Mouse (Mus musculus): ENCODE results near the gene Wnt10a.
"Not testable (repeated sequence)": the region's sequence is repeated elsewhere in the genome, so short reads cannot be mapped to it uniquely, and the experiment has no call there.

The Wnt10a gene

GRCm38 (mm10) chr1:74816612-74817199 is 25.4 kb downstream of the Wnt10a start:
- DNase-seq: peak; percentile 81 to 83

GRCm38 (mm10) chr1:74817219-74817618 is 25.9 kb downstream of the Wnt10a start:
- no peak for DNase-seq

GRCm38 (mm10) chr1:74818509-74818908 is 27.2 kb downstream of the Wnt10a start:
- no peak for DNase-seq

GRCm38 (mm10) chr1:74823598-74823997 is 32.3 kb downstream of the Wnt10a start:
- not testable (repeated sequence) for DNase-seq

DNA sequence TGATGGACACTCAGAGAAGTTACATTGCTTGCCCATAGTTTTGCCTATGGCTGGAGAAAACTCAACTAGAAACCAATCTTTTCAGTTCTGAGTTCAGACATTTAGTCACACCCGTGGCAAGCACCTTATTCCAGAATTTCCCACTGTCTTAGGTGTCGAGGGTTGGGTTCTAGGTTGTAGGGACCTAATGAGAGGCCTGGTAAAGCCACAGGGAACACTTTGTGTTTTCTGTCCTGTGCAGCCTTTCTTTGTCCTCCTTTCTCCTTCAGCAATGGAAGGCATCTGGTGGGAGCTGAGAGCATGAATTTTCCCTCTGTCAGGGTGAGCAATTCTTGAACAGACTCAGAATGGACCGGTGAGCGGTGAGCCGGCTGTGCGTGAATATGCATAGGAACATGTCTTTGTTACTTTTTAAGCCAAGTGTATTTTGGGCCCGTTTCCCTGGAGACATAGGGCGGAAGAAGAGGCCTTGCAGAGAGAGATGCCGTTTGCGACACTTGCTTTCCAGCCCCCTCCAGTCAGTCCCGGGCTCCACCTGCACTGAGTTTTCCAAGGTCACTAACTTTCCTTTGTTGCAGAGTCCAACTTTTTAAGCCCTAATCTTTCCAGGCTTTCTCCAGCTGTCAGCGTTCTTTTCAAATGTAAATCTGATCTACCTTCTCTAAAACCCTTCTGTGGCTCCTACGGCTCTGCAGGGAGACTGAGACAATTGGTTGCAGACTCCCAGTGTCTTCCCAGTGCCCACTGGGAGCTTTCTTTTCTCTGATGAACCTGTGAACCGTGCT is 33.4 kb downstream of the Wnt10a start:
- no peak for DNase-seq

DNA sequence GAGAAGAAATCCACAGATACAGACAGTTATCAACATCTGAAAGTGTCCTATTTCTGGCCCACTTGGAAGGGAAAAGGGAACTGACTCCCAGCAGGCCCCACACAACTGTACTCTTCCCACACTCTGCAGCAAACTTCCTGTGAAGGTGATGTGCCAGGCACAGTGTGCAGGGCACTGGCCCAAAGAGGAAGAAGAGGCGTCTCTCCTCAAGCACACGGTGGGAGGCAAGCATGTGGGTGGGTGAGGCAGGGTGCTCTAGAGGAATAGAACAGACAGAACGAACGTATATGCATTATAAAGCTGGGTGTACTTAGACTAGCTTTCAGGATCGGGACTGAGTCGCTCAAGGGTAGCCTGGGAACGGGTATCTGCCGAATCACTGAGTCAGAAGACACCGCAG is 38.7 kb downstream of the Wnt10a start:
- no peak for DNase-seq

DNA sequence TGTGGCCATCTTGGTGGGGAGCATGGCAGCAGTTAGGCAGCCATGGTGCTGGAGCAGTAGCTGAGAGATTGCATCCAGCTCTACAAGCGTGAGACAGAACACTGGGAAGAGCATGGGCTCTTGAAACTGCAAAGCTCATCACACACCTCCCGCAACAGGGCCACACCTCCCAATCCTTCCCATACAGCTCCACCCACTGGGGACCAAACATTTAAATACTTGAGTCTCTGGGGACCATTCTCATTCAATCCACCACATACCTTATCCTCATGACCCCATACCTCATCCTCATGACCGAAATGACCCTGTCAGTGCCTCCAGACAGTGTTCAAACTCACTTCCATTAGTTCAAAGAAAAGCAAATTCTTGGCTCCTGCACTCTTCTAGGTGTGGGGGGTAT is 41.9 kb downstream of the Wnt10a start:
- DNase-seq: no peak

- no peak for DNase-seq
Observed at GRCm38 (mm10) chr1:74843090-74843489, 51.8 kb downstream of the Wnt10a start.

DNA sequence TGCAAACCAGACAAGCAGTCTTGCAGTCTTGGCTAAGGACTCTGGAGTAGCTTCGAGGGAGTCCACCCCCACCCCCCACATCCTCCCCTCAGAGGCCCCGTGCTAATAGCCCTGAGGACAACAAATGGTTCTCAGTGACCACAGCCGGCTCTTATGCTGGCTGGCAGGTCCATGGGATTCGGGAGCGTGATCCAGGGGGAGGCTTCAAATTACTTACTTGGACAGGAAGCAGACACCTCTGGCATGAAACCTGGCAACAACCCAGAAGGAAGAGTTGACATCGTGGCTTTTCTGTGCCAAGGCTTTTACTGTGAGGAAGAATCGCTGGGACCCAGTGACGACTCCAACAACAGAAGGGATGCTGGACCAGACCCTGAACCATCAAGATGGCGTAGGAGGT is 55.0 kb downstream of the Wnt10a start:
- DNase-seq: no peak

DNA sequence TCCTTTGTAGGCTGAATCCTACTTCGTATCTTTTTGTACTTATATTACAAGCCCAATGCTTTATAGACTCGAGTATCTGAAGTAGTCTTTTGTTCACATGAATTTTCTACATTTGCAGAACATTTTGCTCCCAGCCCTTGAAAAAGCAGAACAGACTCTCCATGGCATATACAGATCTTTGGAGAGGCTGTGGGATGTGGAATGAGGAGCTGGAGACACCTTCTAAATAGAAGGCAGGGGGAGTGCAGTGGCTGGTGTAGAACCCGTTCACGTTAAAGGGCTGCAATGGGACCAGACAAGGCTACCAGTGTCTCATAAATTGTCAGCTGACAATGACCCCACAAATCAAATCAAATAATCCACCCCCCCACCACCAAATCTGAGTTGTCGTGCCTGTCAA is 57.6 kb downstream of the Wnt10a start:
- no peak for DNase-seq

GRCm38 (mm10) chr1:74850251-74850650 is 58.9 kb downstream of the Wnt10a start:
- DNase-seq: no peak

DNA sequence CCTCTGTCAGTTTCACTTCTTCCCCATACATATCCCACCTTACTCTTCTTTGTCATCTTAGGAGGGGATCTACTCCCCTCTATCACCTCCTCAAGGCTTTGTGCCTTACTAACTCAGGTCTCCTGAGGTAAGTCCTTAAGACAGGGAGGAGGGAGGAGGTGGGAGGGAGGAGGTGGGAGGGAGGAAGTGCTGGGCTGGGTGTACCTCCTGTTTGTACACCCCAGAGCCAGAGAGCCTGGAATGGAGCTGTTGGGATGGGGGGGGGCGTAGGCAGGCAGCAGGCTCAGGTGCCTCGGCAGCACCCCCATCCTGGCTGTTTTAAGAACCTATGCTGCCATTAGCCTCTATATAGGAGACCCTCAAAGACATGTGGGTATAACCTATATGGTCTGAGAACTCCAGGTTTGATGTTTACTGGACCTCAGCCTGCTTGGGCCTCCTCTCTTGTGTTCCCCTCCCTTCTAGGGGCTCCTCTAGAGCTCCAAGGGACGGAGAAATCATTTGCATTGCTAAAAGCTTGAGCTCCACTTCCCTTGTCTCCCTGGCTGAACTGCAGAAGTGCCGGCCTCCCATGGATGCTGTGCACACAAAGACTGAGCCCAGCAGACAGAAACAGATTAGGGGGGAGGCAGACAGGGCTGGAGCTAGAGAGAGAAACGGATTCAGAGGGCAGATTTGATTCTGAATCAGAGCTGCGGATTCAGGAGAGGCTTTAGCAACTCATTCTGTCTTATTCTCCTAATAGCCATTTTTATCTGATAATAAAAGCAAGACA is 59.9 kb downstream of the Wnt10a start:
- no peak for DNase-seq
